Mouse (Mus musculus) thymus, adult 2 months (tissue): Measurements from ENCODE around the gene Vac14. TPM values are rescaled to one million over a fixed set of nuclear protein-coding genes. Genes with fewer than 3 reads are reported as not detected.

ENCODE experiments used
- DNase-seq: peaks from one replicate; pipeline ENCODE4 v3.0.0; 2021
- H3K27ac ChIP-seq: fragments of 200-500 bp; 2 replicates; pipeline ENCODE4 v1.5.1; 2012; ENCODE audit warnings: low read length, control low read depth; ENCODE audit not compliant: control insufficient read depth, insufficient read depth
- H3K27me3 ChIP-seq: fragments of 200-500 bp; 2 replicates; pipeline ENCODE4 v1.6.1; 2012; ENCODE audit warnings: mild to moderate bottlenecking, low read length, moderate library complexity, mixed read lengths; ENCODE audit not compliant: control insufficient read depth, insufficient read depth
- H3K36me3 ChIP-seq: fragments of 200-500 bp; 2 replicates; pipeline ENCODE4 v1.6.1; 2012; ENCODE audit warnings: mild to moderate bottlenecking, low read length, moderate library complexity; ENCODE audit not compliant: control insufficient read depth, insufficient read depth
- H3K4me1 ChIP-seq: fragments of 200-500 bp; replicated peaks from 2 replicates; pipeline ENCODE4 v1.6.1; 2012; ENCODE audit warnings: low read length; ENCODE audit not compliant: control insufficient read depth, insufficient read depth
- H3K4me3 ChIP-seq: fragments of 200-500 bp; 2 replicates; pipeline ENCODE4 v1.5.1; 2012; ENCODE audit warnings: mild to moderate bottlenecking, low read length, control low read depth, moderate library complexity; ENCODE audit not compliant: control insufficient read depth, insufficient read depth
- CTCF ChIP-seq: fragments of 200-500 bp; IDR thresholded peaks from 2 replicates; pipeline ENCODE4 v1.5.1; 2012; ENCODE audit warnings: mild to moderate bottlenecking, control low read depth, low read length, moderate library complexity, borderline replicate concordance; ENCODE audit not compliant: control insufficient read depth, poor library complexity, insufficient read depth; ENCODE audit errors: extremely low read depth
- POLR2A ChIP-seq: fragments of 200-500 bp; IDR thresholded peaks from 2 replicates; pipeline ENCODE4 v1.6.1; 2012; ENCODE audit warnings: mild to moderate bottlenecking, low read length, control low read depth, moderate library complexity; ENCODE audit not compliant: control insufficient read depth, poor library complexity, insufficient read depth; ENCODE audit errors: extremely low read depth
- WGBS: fragments of 180-500 bp; shearing (Covaris S2); methylation state at CpG from one replicate; pipeline ENCODE4 v1.1.7; 2018; 5-methylcytosine and 5-hydroxymethylcytosine counted together
- polyA plus RNA-seq: library from polyadenylated mRNA; depleted of rRNA; stranded (reverse); fragments of >200 nt; gene quantifications from 2 replicates; pipeline ENCODE4 v1.2.3, GENCODE M21; 2012

Gene Vac14
- polyA plus RNA-seq, 1 experiment: 59.4 TPM

DNA sequence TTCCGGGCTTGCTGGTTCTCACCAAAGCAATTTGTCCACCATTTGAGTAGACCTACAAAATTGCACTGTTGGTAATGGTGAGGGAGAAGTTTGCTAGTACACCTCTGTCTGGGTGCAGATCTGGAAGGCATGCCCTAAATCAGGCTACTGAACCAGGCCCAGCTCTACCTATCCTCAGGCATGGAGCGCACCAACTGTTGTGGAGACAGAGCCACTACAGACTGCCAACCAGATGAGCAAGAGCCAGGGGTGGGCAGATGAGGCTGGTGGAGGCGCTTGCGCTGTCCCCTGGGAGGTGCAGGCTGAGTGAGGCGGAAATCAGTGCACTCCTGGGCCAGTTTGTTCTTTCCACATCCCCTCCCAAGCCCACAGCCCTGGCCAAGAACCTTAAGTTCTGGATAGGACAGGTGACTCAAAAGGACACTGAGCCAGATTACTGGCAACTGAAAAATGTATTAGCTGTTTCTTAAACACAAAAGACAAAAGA lies 58.8 kb downstream of the Vac14 start:
- no peaks in the 10 kb centered on the region for H3K4me1 ChIP-seq
- no peak overlapping the region for H3K27ac ChIP-seq
- TF ChIP-seq CTCF (no peak), POLR2A (no peak)
- no peak for DNase-seq
- no peaks in the 10 kb centered on the region for H3K27me3 ChIP-seq
- WGBS: 96% methylated on average over 5 of the region's 5 CpGs
- H3K4me3 ChIP-seq: no peak overlapping the region
- no peaks in the 10 kb centered on the region for H3K36me3 ChIP-seq

DNA sequence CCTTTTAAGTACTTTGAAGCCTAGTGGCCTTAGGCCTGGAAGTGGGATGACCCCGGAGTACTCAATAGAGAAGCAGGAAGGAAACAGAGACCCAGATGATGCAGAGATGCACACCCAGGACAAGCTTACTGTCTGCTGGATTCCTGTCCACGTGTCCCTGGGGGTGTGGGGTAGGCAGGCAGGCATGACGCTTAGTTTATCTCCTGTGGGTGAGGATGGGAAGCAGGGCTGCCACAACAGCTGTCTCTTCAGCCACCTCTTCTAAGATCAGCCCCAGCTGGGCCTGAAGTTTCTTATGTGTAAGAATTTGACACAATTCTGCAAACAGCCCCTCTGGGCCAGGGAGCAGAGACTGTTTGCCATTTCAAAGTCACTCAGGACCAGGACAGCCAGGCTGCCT lies 60.6 kb downstream of the Vac14 start:
- no peak for TF ChIP-seq CTCF
- TF ChIP-seq POLR2A: no peak
- Histone ChIP-seq H3K27me3 (no peaks in the 10 kb centered on the region), H3K36me3 (peaks cover 10% of the 10 kb centered on the region), H3K4me3 (no peak overlapping the region), H3K27ac (no peak overlapping the region), H3K4me1 (no peaks in the 10 kb centered on the region)
- no peak for DNase-seq
- WGBS: 76% methylated on average over 3 of the region's 3 CpGs

DNA sequence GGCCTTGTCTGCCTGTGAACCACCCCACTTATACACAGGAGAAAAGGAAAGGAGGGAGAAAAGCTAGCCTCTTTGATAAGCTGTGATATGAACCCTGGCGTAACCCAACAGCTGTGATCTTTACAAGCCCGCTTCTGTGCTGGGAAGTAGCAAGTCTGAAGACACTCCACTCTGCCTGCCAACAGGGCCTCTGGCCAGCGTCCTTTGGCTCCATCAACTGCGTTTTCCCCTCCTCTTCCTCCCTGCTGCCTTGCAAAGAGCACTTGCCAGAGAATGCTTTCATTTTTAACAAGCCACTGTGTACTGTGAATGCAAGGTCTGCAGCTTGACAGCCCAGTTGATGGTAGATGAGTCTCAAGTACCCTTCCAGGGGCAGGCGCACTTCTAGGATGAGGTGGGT lies 69.3 kb downstream of the Vac14 start:
- Histone ChIP-seq H3K27ac (peak overlapping the region; percentile 27), H3K4me3 (no peak overlapping the region), H3K27me3 (no peaks in the 10 kb centered on the region), H3K4me1 (no peaks in the 10 kb centered on the region), H3K36me3 (peaks cover 26% of the 10 kb centered on the region)
- WGBS: 88% methylated on average over 5 of the region's 5 CpGs
- DNase-seq: no peak
- no peak for TF ChIP-seq POLR2A
- no peak for TF ChIP-seq CTCF

DNA sequence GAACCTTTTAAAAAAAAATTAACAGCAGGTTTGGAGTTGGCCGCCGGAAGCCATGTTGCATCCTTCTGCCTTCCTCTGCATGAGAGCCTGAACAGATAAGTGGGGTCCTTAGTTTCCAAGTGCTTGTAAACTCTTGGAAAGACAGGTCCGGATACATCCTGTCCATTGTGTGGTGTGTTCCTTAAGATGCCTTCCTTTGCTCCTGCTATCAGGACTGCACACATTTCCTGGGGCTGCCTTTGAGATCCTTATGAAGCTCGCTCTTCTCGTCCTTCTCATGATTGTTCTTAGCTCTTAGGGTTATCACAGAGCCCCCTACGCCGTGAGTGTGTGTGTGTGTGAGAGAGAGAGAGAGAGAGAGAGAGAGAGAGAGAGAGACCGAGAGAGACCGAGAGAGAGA lies 71.6 kb downstream of the Vac14 start:
- no peak for DNase-seq
- 96% methylated on average over 9 of the region's 9 CpGs for WGBS
- no peak overlapping the region for H3K4me3 ChIP-seq
- H3K4me1 ChIP-seq: no peaks in the 10 kb centered on the region
- peaks cover 8% of the 10 kb centered on the region; the same call in 1 of the 2 replicates for H3K36me3 ChIP-seq
- TF ChIP-seq CTCF: no peak
- no peak for TF ChIP-seq POLR2A
- H3K27me3 ChIP-seq: no peaks in the 10 kb centered on the region
- H3K27ac ChIP-seq: no peak overlapping the region

DNA sequence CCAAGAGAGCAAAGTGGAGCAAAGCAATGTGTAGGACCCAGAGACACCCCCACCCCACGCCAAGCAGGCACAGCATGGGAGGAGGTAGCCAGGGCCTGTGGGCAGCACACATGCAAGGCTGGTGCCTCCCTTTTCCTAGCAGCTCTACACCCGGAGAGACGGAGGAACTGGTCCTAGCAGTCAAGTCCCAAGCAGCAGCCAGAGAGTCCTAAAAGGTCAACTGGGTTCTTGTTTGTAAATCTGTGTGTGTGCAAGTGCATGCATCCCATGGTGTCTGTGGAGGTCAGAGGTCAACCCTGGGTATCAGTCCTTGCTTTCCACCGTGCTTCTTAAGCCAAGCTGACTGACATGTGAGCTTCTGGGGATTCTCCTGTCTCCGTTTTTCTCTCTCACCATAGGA lies 75.8 kb downstream of the Vac14 start:
- TF ChIP-seq CTCF: no peak
- TF ChIP-seq POLR2A: no peak
- Histone ChIP-seq H3K36me3 (no peaks in the 10 kb centered on the region), H3K4me1 (peaks cover 2% of the 10 kb centered on the region; the same call in 1 of the 2 replicates)

DNA sequence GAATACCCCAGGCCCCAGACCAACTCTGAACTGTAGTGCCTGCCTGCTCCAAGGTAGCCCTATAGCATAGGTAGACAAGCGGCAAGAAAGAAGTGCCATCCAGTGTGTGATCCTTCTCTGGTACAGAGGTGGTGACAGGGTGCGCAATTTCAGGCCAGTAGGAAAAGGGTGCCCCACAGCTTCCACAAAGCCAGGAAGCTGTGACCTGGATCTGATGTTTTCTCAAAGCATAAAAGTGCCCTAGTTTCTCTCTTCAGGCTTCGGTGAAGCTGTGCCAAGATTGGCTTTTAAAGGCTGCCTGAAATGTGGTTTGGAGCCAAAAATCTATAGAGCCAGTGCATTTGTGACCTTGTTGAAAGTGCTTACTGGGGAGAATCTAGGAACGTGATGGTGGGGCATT lies 76.4 kb downstream of the Vac14 start:
- TF ChIP-seq POLR2A (no peak), CTCF (no peak)
- Histone ChIP-seq H3K4me1 (peaks cover 2% of the 10 kb centered on the region; the same call in 1 of the 2 replicates), H3K36me3 (no peaks in the 10 kb centered on the region), H3K27me3 (no peaks in the 10 kb centered on the region), H3K4me3 (no peak overlapping the region), H3K27ac (no peak overlapping the region)
- DNase-seq: no peak
- 96% methylated on average over 4 of the region's 4 CpGs for WGBS

More for the DNA sequence above, 75.8 kb downstream of the Vac14 start:
- WGBS: 94% methylated on average over 5 of the region's 5 CpGs
- no peak for DNase-seq
- Histone ChIP-seq H3K4me3 (no peak overlapping the region), H3K27ac (no peak overlapping the region), H3K27me3 (no peaks in the 10 kb centered on the region)

DNA sequence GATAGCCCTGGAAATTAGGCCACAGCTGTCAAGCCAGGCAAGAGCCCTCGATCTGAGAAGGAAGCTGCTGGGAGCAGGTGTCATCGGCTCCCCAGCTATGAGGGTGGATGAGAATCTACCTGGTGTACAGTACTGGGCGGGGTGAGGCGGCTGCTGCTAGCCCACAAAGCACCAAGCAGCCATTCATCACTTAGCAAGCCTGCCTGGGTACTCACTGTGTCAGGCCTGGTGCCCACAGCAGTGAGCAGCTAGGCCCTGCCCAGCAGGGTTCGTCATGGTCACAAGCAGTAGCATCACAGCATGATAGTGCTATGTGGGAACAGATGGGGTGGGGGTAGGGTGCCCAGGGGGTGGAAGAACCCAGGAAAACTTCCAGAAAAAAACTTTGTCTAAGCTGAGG lies 77.0 kb downstream of the Vac14 start:
- 95% methylated on average over 5 of the region's 5 CpGs for WGBS
- H3K36me3 ChIP-seq: no peaks in the 10 kb centered on the region
- no peaks in the 10 kb centered on the region for H3K27me3 ChIP-seq
- H3K4me3 ChIP-seq: no peak overlapping the region
- no peak overlapping the region for H3K27ac ChIP-seq
- peaks cover 2% of the 10 kb centered on the region; the same call in 1 of the 2 replicates for H3K4me1 ChIP-seq
- no peak for DNase-seq
- no peak for TF ChIP-seq CTCF
- TF ChIP-seq POLR2A: no peak
